Mouse (Mus musculus): ENCODE measurements around the gene Mavs.

- TF ChIP-seq CTCF (IDR thresholded peaks at IDR 0.05; ENCODE audit: low read depth): no peak
- TF ChIP-seq EP300 (IDR thresholded peaks at IDR 0.05; ENCODE audit: low read depth): no peak
Observed at GRCm38 (mm10) chr2:131290669-131291068, 56.8 kb downstream of the Mavs start.
